Mouse (Mus musculus): Measurements from ENCODE around the gene Prss12. TPM values are rescaled to one million over a fixed set of nuclear protein-coding genes. Genes with fewer than 3 reads are reported as not detected.

Prss12 gene
- total RNA-seq (2023): not detected

GRCm38 (mm10) chr3:123446708-123447537, at the start of gene Prss12:
Gene Prss12 (plus strand): TSS chr3:123446913.

Other genes starting within 250 kb of the Prss12 start
- gene Synpo2, start 210.8 kb upstream of the Prss12 start, total RNA-seq (2023): not detected
- gene Sec24d, start 179.5 kb upstream of the Prss12 start, total RNA-seq (2023): 10 to 100 TPM; 14.8 to 16.3 TPM
- 10 to 100 TPM; 11.2 to 11.6 TPM for gene Mettl14, start 60.8 kb upstream of the Prss12 start, total RNA-seq (2023)
- gene Ndst3, start 243.9 kb downstream of the Prss12 start, total RNA-seq (2023): not detected

Measured in neutrophil, adult 59 days (primary cell).